Mouse (Mus musculus) heart, postnatal 25 days (tissue): ENCODE results near the gene Eif5a. TPM values are rescaled to one million over a fixed set of nuclear protein-coding genes. Genes with fewer than 3 reads are reported as not detected.
"Not testable (repeated sequence)": the region's sequence is repeated elsewhere in the genome, so short reads cannot be mapped to it uniquely, and the experiment has no call there.

Experiments used
- DNase-seq: peaks from one replicate; pipeline ENCODE4 v3.0.0; 2022; ENCODE audit warnings: low spot score
- intact Hi-C: fragments of 180-260 bp; cut with DNase I; formaldehyde crosslinking; loops from one replicate; pipeline ENCODE4 v1.15.1; 2025
- total RNA-seq, 2 experiments: library from RNA; stranded (reverse); gene quantifications; 2 replicates each; pipeline ENCODE4 v1.2.3; 2021

Gene Eif5a
- 100 to 1,000 TPM; 427 TPM for total RNA-seq

DNA sequence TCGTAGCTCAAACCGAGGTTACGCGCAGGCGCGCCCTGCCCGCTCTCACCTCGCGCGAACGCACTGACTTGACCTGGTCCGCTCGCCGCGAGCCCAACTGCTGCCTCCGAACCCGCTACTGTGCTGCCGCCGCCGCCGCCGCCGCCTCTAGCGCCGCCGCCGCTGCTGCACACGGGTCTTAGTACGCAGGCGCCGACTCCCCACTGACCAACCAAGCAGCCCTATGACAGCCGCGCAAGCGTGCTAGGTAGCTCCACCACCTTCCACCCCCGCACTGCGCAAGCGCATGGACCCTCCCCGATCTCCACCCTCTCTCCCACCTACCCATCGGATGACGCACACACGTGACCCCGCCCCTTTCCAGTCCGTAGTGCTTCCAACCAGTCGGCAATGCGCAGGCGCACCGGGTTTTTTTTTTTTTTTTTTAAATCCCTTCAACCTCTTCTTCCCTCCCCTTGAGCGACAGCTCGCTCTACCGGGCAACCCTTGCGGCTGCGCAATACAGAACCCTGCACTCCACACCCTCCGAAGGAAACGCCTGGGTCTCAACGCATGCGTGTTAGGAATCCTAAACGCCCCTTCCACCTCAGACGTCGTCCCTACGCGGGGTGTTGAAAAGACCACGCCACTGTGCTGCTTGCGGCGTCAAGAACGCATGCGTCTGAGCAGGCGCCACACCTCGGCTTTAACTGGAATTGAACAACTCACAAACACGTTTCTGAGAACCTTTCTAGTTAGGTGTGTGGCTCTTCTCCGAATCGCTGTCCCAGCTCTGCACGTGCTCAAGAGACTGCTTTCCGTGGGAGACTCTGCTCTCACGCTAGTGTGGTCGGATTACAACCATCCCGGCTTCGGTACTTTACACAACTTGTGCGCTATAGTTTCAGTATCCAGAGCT is at the start of gene Eif5a:
Eif5a (minus strand) TSS at position 845 of the 898 bp plus-strand sequence.
- peak; percentile 100 for DNase-seq
- intact Hi-C loops, result loop anchor here (2.0 kb wide), 1 partner anchor 57 kb away; no protein-coding TSS in a partner anchor

DNA sequence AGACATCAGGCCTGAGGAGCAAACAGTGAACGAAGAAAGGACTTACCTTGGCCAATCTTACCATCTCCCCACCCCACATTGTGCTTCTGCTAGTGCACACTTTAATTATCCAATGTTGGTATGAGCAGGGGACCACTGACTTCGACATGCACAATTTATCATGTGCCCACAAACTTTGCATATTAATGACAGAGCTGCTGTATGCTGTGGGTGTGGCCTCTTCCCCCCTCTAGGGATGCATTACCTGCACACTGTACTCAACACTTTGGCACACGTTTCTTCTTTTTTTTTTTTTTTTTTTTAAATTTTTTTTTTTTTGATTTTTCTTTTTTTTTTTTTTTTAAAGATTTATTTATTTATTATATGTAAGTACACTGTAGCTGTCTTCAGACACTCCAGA is 49.0 kb upstream of the Eif5a start:
- DNase-seq, result no peak
- intact Hi-C loops, result no loop called here

DNA sequence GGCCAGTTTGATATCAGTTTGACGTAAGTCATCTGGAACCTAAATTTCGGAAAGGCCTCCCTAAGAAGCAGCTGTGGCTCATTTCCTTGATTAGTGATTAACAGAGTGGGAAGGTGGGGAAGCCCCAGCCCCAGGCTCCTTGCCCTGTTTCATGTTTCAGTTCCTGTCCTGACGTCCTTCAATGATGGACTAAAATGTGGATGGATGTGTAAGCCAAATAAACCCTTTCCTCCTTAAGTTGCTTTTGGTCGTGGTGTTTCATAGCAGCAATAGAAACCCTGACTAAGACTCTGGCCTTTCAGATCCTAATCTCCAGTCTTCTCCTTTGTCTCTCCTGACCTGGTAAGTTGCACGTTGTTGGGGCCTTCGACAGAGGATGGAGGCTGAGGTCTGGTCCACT is 48.5 kb upstream of the Eif5a start:
- DNase-seq, result no peak
- intact Hi-C loops, result no loop called here

DNA sequence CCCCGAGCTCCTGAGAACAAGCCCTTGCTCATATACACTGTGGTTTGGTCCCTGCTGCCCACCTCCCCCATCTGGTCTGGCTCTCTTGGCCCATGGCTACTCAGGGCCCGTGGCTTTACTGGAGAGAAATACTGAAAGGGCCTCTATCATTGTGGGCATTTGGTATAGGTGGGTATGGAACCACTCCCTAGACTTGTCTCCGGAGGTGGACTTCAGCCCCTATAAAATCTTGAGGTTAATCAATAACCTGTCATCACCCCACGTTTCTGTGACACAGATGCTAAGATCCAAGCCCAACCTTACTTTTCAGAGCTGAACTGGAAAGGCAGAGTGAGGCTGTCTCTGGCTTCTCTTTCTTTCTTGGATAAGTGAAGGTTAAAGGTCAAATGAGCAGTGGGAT is 47.0 kb upstream of the Eif5a start:
- intact Hi-C loops, result loop anchor here (5.0 kb wide), 1 partner anchor 41 kb away; no protein-coding TSS in a partner anchor
- no peak for DNase-seq

DNA sequence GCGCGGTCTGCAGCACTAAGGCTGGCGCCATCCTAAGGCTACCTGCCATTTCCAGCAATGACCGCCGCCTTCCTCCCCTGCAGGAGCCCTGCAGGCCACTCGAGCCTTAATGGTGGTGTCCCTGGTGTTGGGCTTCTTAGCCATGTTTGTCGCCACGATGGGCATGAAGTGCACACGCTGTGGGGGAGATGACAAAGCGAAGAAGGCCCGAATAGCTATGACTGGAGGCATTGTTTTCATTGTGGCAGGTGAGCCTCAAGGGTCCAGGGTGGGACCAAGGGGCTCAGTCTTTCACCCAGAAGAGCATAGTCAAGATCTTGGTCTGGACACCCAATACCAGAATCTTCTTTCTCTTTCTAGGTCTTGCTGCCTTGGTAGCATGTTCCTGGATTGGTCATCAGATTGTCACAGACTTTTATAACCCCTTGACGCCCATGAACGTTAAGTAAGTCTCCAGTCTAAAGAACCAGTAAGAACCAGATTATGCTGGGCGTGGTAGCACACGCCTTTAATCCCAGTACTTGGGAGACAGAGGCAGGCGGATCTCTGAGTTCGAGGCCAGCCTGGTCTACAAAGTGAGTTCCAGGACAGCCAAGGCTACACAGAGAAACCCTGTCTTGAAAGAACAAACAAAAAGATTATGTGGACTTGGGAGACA is 45.2 kb upstream of the Eif5a start:
- DNase-seq, result no peak
- intact Hi-C loops, result loop anchor here (5.0 kb wide), 1 partner anchor 40 kb away; no protein-coding TSS in a partner anchor

DNA sequence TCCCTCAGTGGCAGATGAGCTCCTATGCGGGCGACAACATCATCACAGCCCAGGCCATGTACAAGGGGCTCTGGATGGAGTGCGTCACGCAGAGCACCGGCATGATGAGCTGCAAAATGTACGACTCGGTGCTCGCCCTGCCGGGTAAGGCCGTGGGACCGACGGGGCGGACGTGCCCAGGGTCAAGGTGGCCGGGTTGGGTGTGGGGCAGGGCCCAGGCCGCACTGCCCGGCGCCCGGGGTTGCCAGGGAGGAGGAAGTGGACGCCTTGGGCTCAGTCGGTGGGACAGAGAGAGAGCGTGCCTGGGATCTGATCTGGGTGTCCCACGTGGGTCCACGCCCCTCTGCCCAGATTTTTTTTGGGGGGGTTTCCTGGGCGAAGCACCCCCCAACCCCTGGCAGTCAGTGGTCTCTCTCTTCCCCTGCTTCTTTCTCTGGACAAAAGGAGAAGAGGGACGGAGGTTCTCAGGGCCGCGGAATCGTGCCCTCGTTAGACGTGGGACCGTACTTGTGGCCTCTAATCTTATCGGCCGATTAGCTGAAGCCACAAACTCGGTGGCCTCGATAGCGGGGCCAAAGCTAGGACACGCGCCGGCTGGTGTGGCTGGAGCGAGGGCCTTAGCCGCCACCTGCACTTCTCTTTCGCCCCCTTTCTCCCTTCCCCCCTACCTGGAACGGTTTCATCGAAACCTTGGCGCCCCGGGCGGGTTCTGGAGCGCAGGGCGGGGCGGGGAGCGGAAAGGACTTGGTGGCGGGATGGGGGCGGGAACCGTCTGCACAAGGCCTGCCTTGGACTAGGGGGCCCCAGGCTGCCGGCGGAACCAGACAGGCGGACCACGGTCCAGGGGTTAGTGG is 44.5 kb upstream of the Eif5a start:
- intact Hi-C loops, result loop anchor here (5.0 kb wide), 1 partner anchor 39 kb away; no protein-coding TSS in a partner anchor
- DNase-seq, result no peak

DNA sequence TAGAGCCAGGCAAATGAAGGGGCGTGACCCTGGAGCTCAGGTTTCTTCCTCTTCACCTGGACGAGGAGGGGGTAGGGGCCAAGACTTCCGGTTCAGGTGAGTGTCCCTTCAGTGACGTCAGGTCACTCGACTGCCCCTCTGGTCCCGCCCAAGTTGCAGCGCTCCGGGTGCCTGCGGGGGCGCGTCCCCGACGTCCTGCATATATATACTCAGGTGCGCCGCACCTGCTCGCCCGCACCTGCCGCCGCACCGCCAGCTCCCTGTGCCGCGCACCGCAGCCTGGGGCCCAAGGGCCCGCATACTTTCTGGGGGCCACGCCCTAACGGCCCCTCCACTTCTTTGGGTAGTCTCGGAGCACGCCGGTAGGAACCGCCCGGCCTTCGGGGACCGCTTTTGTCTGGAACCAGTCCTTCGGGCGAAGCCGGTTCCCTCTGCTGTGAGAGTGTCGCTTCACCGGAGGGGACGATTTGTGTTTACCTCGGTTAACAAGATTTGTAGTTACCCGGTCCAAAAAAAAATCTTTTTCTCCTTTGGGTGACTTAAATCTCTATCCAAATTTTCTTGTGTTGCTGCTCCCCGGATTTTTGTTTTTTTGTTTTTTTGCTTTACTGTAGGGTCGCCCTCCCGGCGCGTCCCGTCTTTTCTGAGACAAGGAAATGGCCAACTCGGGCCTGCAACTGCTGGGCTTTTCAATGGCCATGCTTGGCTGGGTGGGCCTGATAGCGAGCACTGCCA is 43.7 kb upstream of the Eif5a start:
- intact Hi-C loops, result loop anchor here (5.0 kb wide), 1 partner anchor 38 kb away; no protein-coding TSS in a partner anchor
- no peak for DNase-seq

DNA sequence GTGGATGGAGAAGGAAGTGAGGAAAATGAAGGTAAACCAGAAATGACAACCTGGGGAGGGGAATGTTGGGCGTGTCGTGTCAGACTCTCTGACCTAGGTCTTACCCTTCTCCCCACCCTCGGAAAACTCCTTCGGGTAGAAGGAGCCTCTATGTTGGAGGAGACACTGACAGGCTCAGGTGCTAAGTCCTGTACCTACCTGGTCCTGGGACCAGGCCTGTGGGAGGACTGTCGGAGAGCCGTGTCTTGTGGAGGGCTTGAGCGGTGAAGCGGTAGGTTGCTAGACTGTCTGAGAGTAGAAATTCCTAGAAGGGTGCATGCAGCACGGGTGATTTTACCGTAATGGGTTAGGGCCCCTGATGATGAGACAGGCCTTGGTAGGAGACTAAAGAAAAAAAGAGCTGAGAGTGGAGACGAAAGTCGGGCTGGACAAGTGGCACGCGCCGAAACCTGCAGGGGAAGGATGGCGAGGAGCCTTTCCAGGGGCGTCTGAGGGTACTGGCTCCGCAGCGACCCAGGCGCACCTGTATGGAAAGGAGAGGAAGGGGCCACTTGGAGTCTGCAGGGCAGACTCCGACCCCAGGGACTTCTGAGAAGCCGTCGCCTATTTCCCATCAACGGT is 43.0 kb upstream of the Eif5a start, which contains the start of gene Cldn7:
Cldn7 (plus strand) TSS at position 130 of the 621 bp plus-strand sequence.
- no peak for DNase-seq
- intact Hi-C loops, result loop anchor here (5.0 kb wide), 1 partner anchor 37 kb away; no protein-coding TSS in a partner anchor

DNA sequence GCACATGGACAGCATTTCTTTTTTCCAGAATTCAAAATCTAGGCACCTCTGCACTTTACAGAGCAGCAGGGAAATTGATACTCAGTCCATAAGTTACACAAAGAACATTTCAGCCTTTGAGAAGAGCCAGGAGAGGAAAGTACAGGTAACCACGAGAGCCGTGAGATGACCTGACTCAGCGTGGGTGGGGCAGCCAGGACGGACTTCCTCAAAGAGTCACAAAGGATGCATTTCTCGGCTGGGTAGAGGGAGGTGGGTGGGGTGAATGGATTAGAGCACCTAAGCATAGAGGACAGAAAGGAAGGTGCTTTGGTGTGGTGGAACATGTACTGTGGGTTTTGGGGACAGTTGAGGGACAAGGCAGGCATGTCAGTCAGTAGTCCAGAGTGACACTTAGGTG is 40.1 kb upstream of the Eif5a start:
- intact Hi-C loops, result no loop called here
- no peak for DNase-seq

DNA sequence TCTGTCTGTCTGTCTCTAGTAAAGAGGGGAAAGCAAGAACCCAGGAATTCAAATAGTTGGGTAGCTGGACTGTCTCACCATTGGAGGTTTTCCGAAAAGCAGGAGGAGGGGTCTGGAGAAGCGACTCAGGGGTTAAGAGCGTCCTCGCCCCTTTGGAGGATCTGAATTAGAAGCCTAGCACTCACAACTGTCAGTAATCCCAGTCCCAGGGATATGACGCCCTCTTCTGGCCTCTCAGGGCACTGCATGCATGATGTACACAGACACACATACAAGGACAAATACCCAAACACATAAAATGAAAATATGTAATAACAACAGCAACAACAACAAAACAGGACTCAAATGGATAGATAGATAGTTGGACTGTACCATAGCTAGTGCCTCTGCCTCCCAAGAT is 38.9 kb upstream of the Eif5a start:
- no peak for DNase-seq
- intact Hi-C loops, result no loop called here

DNA sequence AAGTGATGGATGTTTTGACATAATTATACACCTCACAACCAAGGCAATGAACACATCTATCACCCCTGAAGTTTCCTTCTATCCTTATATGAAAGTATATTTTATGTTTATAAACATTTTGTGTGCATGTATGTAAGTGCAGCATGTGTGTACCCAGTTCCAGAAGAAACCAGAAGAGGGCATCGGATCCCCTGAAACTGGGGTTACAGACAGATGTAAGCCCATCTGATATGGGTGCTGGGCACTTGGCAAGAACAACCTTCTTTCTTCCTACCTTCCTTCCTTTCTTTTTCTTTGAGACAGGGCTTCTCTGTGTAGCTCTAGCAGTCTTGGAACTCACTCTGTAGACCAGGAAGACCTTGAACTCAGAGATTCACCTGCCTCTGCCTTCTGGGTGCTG is 34.5 kb upstream of the Eif5a start:
- intact Hi-C loops, result no loop called here
- DNase-seq, result no peak

DNA sequence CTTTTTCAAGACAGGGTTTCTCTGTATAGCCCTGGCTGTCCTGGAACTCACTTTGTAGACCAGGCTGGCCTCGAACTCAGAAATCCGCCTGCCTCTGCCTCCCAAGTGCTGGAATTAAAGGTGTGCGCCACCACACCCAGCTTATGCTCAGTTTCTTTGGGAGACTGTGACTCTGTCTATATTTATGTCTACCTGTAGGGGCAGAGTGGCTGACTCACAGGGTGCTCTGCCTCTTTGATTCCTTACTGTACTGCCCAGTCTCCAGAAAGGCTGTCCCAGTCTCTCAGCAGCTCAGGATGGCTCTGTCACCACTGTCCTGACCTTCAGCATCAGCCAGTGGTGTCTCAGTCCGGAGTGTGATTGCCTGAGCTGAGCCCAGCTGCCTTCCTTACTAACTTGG is 33.9 kb upstream of the Eif5a start:
- intact Hi-C loops, DNase-seq: not testable (repeated sequence)

DNA sequence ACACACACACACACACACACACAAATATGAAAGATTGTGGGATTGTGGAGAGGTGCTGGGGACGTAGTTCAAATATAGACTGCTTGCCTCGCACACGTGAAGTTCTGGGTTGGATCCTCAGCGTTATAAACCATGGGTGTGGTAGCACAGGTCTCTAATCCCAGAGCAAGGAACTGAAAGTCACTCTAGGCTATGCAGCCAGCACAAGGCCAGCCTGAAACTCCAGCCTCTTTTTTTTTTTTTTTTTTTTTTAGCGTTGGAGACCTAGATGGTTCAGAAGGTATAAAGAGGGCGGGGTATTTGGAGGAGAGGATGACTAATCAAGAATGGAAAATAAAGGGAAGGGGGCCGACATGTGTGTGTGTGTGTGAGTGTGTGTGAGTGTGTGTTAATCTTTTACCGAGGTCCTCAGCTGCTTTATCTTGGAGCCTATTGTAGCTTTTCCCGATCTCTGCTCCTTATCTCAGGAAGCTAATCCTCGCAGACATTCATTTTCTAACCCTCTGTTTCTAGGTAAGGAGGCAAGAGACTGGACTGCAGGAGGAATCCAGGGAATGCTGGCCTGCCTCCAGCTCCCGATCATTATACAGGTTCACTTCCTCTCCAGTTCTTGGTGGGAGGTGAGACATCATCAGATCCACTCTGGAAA is 31.6 kb upstream of the Eif5a start:
- no peak for DNase-seq
- intact Hi-C loops, result no loop called here

DNA sequence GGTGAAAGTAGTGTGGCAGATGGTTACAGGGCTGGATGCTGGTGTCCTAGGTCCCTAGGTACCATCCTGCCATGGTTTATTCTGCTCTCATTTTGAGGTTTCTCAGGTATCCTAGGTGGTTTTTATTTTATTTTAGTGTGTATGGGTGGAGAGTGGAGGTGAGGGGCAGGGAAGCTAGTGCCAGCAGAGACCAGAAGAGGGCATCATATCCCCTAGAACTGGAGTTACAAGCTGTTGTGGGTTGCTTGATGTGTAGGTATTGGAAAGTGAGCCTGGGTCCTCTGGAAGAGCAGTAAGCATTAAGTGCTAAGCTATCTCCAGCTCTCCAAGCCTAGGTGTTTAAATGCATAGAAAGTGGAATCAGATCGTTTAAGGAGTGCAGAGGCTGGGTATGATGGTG is 30.5 kb upstream of the Eif5a start:
- intact Hi-C loops, result no loop called here
- DNase-seq, result no peak

DNA sequence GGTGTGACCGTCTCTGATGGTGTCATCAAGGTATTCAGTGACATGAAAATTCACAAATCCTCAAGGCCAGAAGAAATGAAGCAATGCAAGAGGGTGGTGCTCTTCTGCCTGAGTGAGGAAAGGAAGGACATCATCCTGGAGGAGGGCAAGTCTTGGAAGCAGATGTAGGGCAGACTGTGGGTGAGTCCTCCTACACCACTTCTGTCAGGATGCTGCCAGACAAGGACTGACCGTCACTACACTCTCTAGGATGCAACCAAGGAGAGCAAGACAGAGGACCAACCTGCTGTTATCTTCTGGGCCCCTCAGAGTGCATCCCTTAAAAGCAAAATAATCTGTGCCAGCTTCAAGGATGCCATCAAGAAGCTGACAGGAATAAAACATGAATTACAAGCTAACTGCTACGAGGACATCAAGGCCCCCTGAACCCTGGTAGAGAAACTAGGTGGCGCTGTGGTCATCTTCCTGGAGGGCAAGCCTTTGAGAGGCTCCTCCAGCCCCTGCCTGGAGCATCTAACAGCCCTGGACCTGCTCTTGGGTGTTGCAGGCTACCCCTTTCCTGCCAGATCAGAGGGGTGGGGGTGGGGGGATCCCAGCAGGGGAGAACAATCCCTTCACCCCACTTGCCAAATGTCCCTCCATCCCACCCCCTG is 29.2 kb upstream of the Eif5a start:
- no peak for DNase-seq
- intact Hi-C loops, result loop anchor here (2.0 kb wide), 1 partner anchor 72 kb away; the partner anchor contains the start of gene Tmem95

DNA sequence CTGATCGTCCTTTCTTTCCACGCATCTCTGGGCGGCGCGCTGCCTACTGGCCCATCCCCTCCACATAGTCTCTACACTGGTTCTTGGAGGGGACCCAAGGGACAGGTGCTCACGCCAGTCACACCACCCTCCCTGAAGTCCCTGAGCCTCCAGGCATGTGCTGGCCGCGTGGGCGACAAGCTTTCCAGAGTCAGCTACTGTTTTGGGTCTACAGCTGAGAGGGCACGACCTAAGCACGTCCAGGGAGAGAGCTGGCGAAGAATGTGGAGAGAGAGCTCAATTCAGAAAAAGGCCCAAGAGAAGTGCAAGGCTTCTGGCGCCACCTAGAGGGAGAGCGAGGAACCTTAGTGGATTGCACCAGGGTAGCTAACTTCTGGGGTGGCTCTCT is 27.0 kb upstream of the Eif5a start:
- intact Hi-C loops, result loop anchor here (1.0 kb wide), 1 partner anchor 14 kb away; no protein-coding TSS in a partner anchor

DNA sequence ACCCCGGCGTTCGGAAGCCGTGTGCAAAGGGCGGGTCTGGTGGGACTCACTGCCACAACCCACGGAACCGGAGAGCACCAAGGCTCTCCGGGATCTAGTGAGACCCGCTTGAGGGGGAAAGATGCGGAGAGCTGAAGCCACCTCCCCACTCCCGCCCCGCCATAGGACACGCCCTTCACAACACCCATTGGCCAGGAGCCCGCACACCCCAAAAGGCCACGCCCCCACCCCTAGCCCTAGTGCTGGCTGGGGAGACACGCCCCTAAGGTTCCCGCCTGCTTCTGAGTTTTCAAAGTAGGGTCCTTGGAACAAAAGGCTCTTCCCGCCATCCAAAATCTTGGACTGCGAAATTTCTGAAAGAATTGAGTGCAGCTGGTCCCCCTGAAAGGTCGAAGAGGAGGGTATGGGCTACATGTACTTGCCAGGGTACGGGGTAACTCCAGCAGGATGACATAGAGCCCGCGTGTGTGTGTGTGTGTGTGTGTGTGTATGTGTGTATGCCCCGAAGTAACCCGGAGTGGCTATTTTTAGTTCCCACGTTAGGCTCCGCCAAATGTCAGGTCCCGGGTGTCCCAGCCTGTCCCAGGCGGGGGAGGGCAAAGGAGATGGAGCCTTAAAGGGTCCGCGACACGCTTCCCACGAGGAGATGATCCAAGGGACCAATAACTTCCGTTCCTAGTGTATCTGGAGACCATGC is 26.5 kb upstream of the Eif5a start, which contains the start of gene Slc2a4:
Slc2a4 (minus strand) TSS at position 123 of the 697 bp plus-strand sequence.
- DNase-seq, result peak; percentile 85
- intact Hi-C loops, result no loop called here

More for the DNA sequence above, 27.0 kb upstream of the Eif5a start:
- DNase-seq, result peak; percentile 72
